Mouse (Mus musculus): ENCODE data around the gene Igfn1. TPM values are rescaled to one million over a fixed set of nuclear protein-coding genes. Genes with fewer than 3 reads are reported as not detected.

The Igfn1 gene
- polyA plus RNA-seq, 1 experiment: 0.12 TPM

DNA sequence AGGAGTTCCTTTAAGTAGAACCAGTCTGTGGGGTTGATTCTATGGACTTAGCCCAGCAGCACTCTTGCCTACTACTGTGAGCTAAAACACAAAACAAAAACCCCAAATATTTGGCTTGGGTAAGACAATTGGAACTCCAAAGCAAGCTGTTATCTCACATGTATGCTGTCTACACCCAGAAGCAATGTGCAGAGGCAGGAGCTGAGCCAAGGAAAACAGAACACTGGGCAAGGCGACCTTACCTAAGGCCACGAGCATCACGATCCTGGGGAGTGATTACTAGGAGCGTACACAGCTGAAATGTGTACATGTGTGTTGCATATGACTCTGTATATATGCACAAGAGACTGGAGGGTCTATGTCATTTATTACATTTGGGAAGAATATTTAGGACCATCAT lies 7.4 kb upstream of the Igfn1 start:
- peaks cover 10% of the 10 kb centered on the region for H3K9me3 ChIP-seq
- H3K4me1 ChIP-seq: peaks cover 56% of the 10 kb centered on the region
- TF ChIP-seq FLI1 (IDR thresholded peaks at IDR 0.05; ENCODE audit: low read length) (no peak), GATA1 (IDR thresholded peaks at IDR 0.05; ENCODE audit: borderline replicate concordance, low read length) (no peak)
- H3K4me3 ChIP-seq (replicated peaks): no peak overlapping the region
- peaks cover 5% of the 10 kb centered on the region for H3K36me3 ChIP-seq (replicated peaks; ENCODE audit: low read length)
- peaks cover 15% of the 10 kb centered on the region for H3K27me3 ChIP-seq (replicated peaks)

DNA sequence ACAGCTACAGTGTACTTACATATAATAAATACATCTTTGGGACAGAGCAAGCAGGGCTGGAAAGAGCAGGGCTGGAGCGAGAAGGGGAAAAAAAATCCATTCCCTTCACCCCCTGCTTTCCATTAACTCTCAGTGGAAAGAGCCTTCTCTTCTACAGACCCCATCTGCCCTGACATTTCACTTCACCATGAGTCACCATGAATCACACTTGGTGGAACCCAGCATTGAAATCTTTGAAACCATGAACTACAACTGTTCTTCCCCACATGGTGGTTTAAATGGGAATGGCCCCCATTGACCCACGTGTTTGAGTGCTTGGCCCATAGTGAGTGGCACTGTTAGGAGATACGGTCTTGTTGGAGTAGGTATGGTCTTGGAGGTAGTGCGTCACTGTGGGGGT lies 4.1 kb upstream of the Igfn1 start:
- Histone ChIP-seq H3K4me1 (peaks cover 42% of the 10 kb centered on the region), H3K9me3 (peaks cover 10% of the 10 kb centered on the region), H3K27me3 (replicated peaks) (peaks cover 40% of the 10 kb centered on the region), H3K36me3 (replicated peaks; ENCODE audit: low read length) (peaks cover 5% of the 10 kb centered on the region), H3K4me3 (replicated peaks) (no peak overlapping the region)
- TF ChIP-seq FLI1 (IDR thresholded peaks at IDR 0.05; ENCODE audit: low read length) (no peak), GATA1 (IDR thresholded peaks at IDR 0.05; ENCODE audit: borderline replicate concordance, low read length) (no peak)

DNA sequence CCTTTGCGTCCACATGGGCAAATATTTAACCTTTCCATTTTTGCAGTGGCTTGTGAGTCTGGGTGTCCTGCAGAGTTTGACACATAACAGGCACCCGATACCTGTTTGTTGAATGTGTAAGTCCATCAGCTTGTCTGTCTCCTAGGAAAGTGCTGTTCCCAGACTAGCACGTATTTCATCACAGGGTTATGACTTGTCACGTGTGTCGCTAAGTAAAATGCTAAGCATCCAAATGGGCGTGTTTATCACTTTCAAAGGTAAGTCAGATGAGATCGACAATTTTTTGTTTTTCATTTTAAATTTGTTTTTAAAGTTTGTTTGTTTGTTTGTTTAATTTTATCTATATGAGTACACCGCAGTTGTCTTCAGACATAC lies 2.0 kb upstream of the Igfn1 start:
- Histone ChIP-seq H3K9me3 (peaks cover 10% of the 10 kb centered on the region), H3K27me3 (replicated peaks) (peaks cover 46% of the 10 kb centered on the region), H3K36me3 (replicated peaks; ENCODE audit: low read length) (peaks cover 5% of the 10 kb centered on the region), H3K4me1 (peaks cover 43% of the 10 kb centered on the region), H3K4me3 (replicated peaks) (peak overlapping the region; percentile 87)
- TF ChIP-seq GATA1 (IDR thresholded peaks at IDR 0.05; ENCODE audit: borderline replicate concordance, low read length) (no peak), FLI1 (IDR thresholded peaks at IDR 0.05; ENCODE audit: low read length) (no peak)

DNA sequence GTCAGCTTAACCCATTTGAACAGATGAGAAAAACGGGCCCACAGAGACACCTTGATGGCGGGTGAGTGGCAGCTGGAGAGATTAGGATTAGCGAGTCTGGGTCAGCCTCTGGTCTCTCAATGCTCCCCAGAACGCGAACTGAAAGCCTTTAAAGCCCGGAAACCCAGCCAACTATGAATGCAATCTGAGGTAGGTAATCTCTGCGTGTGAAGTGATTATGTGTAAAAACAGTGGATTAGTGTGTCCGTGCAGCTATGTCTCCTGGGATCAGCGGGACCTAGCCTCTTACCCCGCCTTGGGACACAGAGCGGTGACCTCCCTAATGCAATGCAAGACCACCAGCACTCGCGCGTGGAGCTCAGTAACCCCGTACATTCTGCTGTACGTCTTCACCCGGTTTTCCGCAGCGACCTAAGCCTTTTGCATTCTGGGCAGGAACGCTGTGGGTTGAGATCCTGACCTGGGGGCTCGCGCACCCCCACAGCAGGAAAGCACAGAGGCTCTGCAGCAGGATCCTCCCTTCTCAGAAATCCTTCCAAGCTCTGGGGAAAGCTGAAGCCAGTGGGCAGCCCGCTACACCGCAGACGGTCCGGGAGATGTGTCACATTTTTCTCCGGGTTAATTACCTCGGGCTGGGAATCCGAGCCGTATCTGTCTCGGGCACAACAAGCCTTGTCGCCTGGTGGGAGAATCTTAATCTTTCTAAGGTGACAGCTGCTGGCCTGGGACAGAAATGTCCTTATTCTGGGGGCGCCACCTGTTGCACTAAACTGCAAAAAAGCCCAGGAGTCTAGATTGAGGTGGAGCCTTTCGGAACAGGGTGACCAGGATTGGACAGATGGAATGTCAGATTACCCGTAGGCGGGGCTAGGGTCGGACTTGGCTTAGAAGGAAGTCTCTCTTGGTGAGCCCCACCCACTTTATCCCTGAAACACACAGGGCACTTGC lies 1.3 kb upstream of the Igfn1 start, which contains the start of gene Tmem9:
Gene Tmem9, plus strand, starts transcription at position 940 of the 948 bp plus-strand sequence.
- Histone ChIP-seq H3K4me1 (peaks cover 47% of the 10 kb centered on the region), H3K36me3 (replicated peaks; ENCODE audit: low read length) (peaks cover 5% of the 10 kb centered on the region), H3K4me3 (replicated peaks) (peak within 1 kb of the TSS; percentile 87), H3K27me3 (replicated peaks) (peaks cover 46% of the 10 kb centered on the region), H3K9me3 (peaks cover 10% of the 10 kb centered on the region)
- no peak for TF ChIP-seq FLI1 (IDR thresholded peaks at IDR 0.05; ENCODE audit: low read length)

DNA sequence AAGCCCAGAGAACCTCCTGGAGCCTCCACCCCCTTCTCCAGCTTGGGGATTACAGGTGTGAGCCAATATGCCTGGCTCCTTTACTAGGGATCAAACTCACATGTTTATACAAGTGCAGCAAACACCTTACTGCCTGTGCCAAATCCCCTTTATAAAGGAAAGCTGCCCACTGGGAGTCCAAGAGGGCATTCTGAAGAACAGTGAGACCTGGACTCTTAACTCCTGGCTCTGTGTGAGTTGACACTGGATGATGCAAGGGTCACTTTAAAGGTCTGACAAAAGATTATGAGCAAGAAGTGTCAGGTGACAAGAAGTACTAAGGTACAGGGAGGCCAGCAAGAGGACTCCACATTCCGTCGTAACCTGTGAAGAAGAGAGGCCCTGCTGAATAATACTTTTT lies 4.7 kb downstream of the Igfn1 start:
- no peaks in the 10 kb centered on the region for H3K36me3 ChIP-seq (replicated peaks; ENCODE audit: low read length)
- H3K4me1 ChIP-seq: peaks cover 24% of the 10 kb centered on the region
- H3K27me3 ChIP-seq (replicated peaks): peaks cover 47% of the 10 kb centered on the region
- TF ChIP-seq GATA1 (IDR thresholded peaks at IDR 0.05; ENCODE audit: borderline replicate concordance, low read length) (no peak), FLI1 (IDR thresholded peaks at IDR 0.05; ENCODE audit: low read length) (no peak)
- no peak overlapping the region for H3K4me3 ChIP-seq (replicated peaks)
- peaks cover 9% of the 10 kb centered on the region for H3K9me3 ChIP-seq

DNA sequence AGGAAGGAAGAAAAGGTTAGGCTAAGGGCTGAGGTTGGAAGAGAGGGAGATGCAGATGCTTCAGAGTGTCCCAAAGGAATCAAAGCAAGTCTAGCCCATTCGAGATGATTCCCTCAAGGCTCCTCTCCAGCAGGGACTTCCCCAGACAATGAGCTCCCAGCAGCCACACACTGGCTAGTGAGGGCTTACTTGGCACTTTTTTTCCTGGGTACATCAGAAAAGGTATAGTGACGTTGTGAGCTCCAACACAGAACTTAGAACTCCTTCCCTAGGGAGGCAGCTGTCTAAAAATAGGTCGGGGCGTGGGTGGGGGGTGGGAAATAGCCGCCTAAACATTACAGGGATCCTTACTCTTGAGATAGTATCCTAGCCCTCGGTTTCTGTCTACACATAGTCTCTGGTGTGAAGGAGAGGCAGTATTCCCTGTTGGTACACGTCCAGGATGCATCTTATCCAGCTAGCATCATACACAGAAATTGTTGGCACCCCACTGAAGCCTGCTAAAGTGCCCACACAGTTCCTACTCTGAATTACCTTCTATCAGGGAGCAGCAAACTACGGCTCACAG lies 6.3 kb downstream of the Igfn1 start:
- H3K9me3 ChIP-seq: peaks cover 14% of the 10 kb centered on the region
- H3K27me3 ChIP-seq (replicated peaks): peaks cover 50% of the 10 kb centered on the region
- TF ChIP-seq FLI1 (IDR thresholded peaks at IDR 0.05; ENCODE audit: low read length) (no peak), GATA1 (IDR thresholded peaks at IDR 0.05; ENCODE audit: borderline replicate concordance, low read length) (no peak)
- no peaks in the 10 kb centered on the region for H3K36me3 ChIP-seq (replicated peaks; ENCODE audit: low read length)
- peaks cover 29% of the 10 kb centered on the region for H3K4me1 ChIP-seq
- H3K4me3 ChIP-seq (replicated peaks): no peak overlapping the region

DNA sequence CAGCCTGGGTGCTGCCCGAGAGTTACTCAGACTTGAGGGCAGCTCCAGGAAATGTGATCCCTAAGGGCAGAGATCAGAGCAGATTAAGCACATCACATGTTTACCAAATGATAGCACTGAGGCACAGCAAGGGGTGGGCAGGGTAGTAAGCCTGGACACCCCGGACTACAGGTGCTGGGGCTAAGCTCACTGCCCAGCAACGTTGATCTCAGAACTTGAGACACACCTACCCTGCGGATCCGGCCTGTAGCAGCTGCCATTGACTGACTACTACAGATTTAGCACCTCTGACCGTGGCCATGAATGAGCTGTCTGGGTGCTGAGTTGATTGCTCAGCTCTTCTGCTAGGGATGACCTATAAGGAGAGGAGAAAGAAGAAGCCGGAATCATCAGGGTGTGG lies 8.6 kb downstream of the Igfn1 start:
- Histone ChIP-seq H3K4me3 (replicated peaks) (no peak overlapping the region), H3K36me3 (replicated peaks; ENCODE audit: low read length) (no peaks in the 10 kb centered on the region), H3K4me1 (peaks cover 16% of the 10 kb centered on the region), H3K27me3 (replicated peaks) (peaks cover 67% of the 10 kb centered on the region), H3K9me3 (peaks cover 15% of the 10 kb centered on the region)
- TF ChIP-seq FLI1 (IDR thresholded peaks at IDR 0.05; ENCODE audit: low read length): no peak
- no peak for TF ChIP-seq GATA1 (IDR thresholded peaks at IDR 0.05; ENCODE audit: borderline replicate concordance, low read length)

DNA sequence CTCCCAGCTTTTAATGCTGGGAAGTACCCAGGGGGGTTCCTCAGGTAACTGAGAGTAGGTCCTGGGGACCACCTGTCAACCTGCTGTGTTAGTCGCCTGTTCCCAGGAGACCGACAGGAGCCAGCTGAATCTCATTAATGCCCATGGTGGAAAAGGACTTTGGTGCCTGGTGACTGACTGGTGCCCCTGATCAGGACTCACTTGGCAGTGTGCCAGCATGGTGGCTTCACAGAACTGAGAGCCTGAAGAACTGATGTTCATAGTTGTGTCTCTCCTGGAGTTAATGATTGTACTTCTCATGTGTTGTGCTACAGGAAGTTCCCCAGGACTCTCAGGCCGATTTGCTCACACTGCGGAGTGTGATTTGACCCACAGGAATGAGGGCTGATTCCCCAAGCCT lies 12.7 kb downstream of the Igfn1 start:
- peaks cover 79% of the 10 kb centered on the region for H3K27me3 ChIP-seq (replicated peaks)
- TF ChIP-seq GATA1 (IDR thresholded peaks at IDR 0.05; ENCODE audit: borderline replicate concordance, low read length) (no peak), FLI1 (IDR thresholded peaks at IDR 0.05; ENCODE audit: low read length) (no peak)
- peaks cover 16% of the 10 kb centered on the region for H3K4me1 ChIP-seq
- H3K36me3 ChIP-seq (replicated peaks; ENCODE audit: low read length): no peaks in the 10 kb centered on the region
- peaks cover 21% of the 10 kb centered on the region for H3K9me3 ChIP-seq
- no peak overlapping the region for H3K4me3 ChIP-seq (replicated peaks)

DNA sequence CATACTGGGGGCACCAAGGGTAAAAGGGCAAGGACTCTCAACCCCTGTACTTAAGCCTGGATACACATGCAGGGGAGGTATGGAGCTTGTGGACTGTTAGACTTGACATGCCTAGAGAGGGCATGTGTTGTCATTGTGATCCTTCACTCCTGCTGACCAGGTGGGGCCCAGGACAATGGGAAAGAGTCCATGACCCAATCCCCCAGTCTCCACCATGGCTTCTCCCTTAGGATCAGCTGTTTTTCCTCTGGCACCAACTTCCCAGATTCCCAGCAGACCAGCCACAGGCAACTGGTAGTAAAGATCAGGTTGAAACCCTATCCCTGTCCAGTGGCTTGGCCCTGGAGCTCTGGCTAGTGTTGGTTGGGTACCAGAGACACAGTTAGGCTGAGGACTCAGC lies 16.3 kb downstream of the Igfn1 start:
- no peak for TF ChIP-seq FLI1 (IDR thresholded peaks at IDR 0.05; ENCODE audit: low read length)
- TF ChIP-seq GATA1 (IDR thresholded peaks at IDR 0.05; ENCODE audit: borderline replicate concordance, low read length): no peak
- H3K4me3 ChIP-seq (replicated peaks): no peak overlapping the region
- peaks cover 16% of the 10 kb centered on the region for H3K9me3 ChIP-seq
- peaks cover 81% of the 10 kb centered on the region for H3K27me3 ChIP-seq (replicated peaks)
- peaks cover 9% of the 10 kb centered on the region for H3K4me1 ChIP-seq
- no peaks in the 10 kb centered on the region for H3K36me3 ChIP-seq (replicated peaks; ENCODE audit: low read length)

DNA sequence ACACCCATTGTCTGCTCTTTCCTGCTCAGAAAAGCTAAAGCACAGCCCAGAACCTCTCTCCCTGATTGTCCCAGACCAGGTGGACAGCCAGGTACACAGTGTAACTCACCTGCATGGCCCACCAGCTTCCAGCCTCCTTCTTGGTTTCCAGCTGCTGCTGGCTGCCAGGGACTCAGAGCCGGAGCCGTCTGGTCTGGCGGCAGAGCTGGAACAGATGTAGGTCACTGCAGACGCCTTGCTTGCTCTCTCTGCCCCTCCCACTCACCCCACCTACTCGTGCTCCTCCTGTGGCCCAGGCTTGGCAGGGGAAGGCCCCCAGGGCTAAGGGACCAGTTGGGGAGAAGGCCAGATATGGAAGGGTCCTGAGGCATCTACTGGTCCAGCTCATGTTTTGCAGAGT lies 22.0 kb downstream of the Igfn1 start:
- Histone ChIP-seq H3K9me3 (no peaks in the 10 kb centered on the region), H3K4me3 (replicated peaks) (no peak overlapping the region), H3K27me3 (replicated peaks) (peaks cover 83% of the 10 kb centered on the region), H3K36me3 (replicated peaks; ENCODE audit: low read length) (no peaks in the 10 kb centered on the region), H3K4me1 (peaks cover 13% of the 10 kb centered on the region)
- TF ChIP-seq GATA1 (IDR thresholded peaks at IDR 0.05; ENCODE audit: borderline replicate concordance, low read length) (no peak), FLI1 (IDR thresholded peaks at IDR 0.05; ENCODE audit: low read length) (no peak)
